Mouse (Mus musculus): ENCODE measurements around the gene Mlc1. TPM values are rescaled to one million over a fixed set of nuclear protein-coding genes. Genes with fewer than 3 reads are reported as not detected.

Gene Mlc1
- polyA plus RNA-seq (2014; fragmentation: Nextera tagmentation; extraction: Ambion mirVana): not detected in 2 replicates

- Histone ChIP-seq H3K9ac (ENCODE audit: low read depth, low read length) (no peak within 1 kb of the TSS), H3K27ac (ENCODE audit: low read depth, low read length) (no peak within 1 kb of the TSS), H3K36me3 (ENCODE audit: control insufficient read depth, insufficient read depth, low read length) (no peaks in the 10 kb centered on the region), H3K4me1 (replicated peaks; ENCODE audit: control insufficient read depth, insufficient read depth, low read length) (no peaks in the 10 kb centered on the region), H3K9me3 (ENCODE audit: control insufficient read depth, low read length) (no peaks in the 10 kb centered on the region), H3K4me2 (no peak within 1 kb of the TSS), H3K4me3 (ENCODE audit: low read depth, low read length) (no peak within 1 kb of the TSS), H3K27me3 (replicated peaks; ENCODE audit: control insufficient read depth, insufficient read depth, low read length) (no peaks in the 10 kb centered on the region)
- DNase-seq (ENCODE audit: low spot score): no peak
- WGBS: 77% methylated on average over 10 of the region's 10 CpGs
- ATAC-seq (replicated peaks; ENCODE audit: low FRiP score): no peak
These were observed at the start of gene Mlc1 for GRCm38 (mm10) chr15:88978281-88979137. TSS of gene Mlc1 (minus strand) at chr15:88979007.

- Histone ChIP-seq H3K4me1 (replicated peaks; ENCODE audit: control insufficient read depth, insufficient read depth, low read length) (no peaks in the 10 kb centered on the region), H3K36me3 (ENCODE audit: control insufficient read depth, insufficient read depth, low read length) (no peaks in the 10 kb centered on the region), H3K27ac (ENCODE audit: low read depth, low read length) (no peak overlapping the region), H3K27me3 (replicated peaks; ENCODE audit: control insufficient read depth, insufficient read depth, low read length) (no peaks in the 10 kb centered on the region), H3K4me3 (ENCODE audit: low read depth, low read length) (no peak overlapping the region), H3K9ac (ENCODE audit: low read depth, low read length) (no peak overlapping the region), H3K9me3 (ENCODE audit: control insufficient read depth, low read length) (no peaks in the 10 kb centered on the region), H3K4me2 (no peak overlapping the region)
- DNase-seq (ENCODE audit: low spot score) (no peak), ATAC-seq (replicated peaks; ENCODE audit: low FRiP score) (no peak)
- WGBS: 70% methylated on average over 7 of the region's 7 CpGs
These were observed 41.7 kb upstream of the Mlc1 start for GRCm38 (mm10) chr15:89020492-89020891.

GRCm38 (mm10) chr15:89020085-89020484 is 41.3 kb upstream of the Mlc1 start:
- Histone ChIP-seq H3K27ac (ENCODE audit: low read depth, low read length) (no peak overlapping the region), H3K4me3 (ENCODE audit: low read depth, low read length) (no peak overlapping the region), H3K9me3 (ENCODE audit: control insufficient read depth, low read length) (no peaks in the 10 kb centered on the region), H3K9ac (ENCODE audit: low read depth, low read length) (no peak overlapping the region), H3K4me1 (replicated peaks; ENCODE audit: control insufficient read depth, insufficient read depth, low read length) (no peaks in the 10 kb centered on the region), H3K4me2 (no peak overlapping the region), H3K27me3 (replicated peaks; ENCODE audit: control insufficient read depth, insufficient read depth, low read length) (no peaks in the 10 kb centered on the region), H3K36me3 (ENCODE audit: control insufficient read depth, insufficient read depth, low read length) (no peaks in the 10 kb centered on the region)
- WGBS: 64% methylated on average over 7 of the region's 7 CpGs
- ATAC-seq (replicated peaks; ENCODE audit: low FRiP score) (no peak), DNase-seq (ENCODE audit: low spot score) (no peak)

- Histone ChIP-seq H3K9me3 (ENCODE audit: control insufficient read depth, low read length) (no peaks in the 10 kb centered on the region), H3K4me2 (no peak overlapping the region), H3K9ac (ENCODE audit: low read depth, low read length) (no peak overlapping the region), H3K4me1 (replicated peaks; ENCODE audit: control insufficient read depth, insufficient read depth, low read length) (no peaks in the 10 kb centered on the region), H3K27ac (ENCODE audit: low read depth, low read length) (no peak overlapping the region), H3K27me3 (replicated peaks; ENCODE audit: control insufficient read depth, insufficient read depth, low read length) (no peaks in the 10 kb centered on the region), H3K4me3 (ENCODE audit: low read depth, low read length) (no peak overlapping the region), H3K36me3 (ENCODE audit: control insufficient read depth, insufficient read depth, low read length) (no peaks in the 10 kb centered on the region)
- DNase-seq (ENCODE audit: low spot score): no peak
- 64% methylated on average over 3 of the region's 3 CpGs for whole genome bisulfite sequencing
- no peak for ATAC-seq (replicated peaks; ENCODE audit: low FRiP score)
These were observed 37.9 kb upstream of the Mlc1 start for GRCm38 (mm10) chr15:89016722-89017121.

- Histone ChIP-seq H3K27ac (ENCODE audit: low read depth, low read length) (no peak overlapping the region), H3K4me3 (ENCODE audit: low read depth, low read length) (no peak overlapping the region), H3K9me3 (ENCODE audit: control insufficient read depth, low read length) (no peaks in the 10 kb centered on the region), H3K36me3 (ENCODE audit: control insufficient read depth, insufficient read depth, low read length) (no peaks in the 10 kb centered on the region), H3K4me1 (replicated peaks; ENCODE audit: control insufficient read depth, insufficient read depth, low read length) (no peaks in the 10 kb centered on the region), H3K9ac (ENCODE audit: low read depth, low read length) (no peak overlapping the region), H3K27me3 (replicated peaks; ENCODE audit: control insufficient read depth, insufficient read depth, low read length) (no peaks in the 10 kb centered on the region), H3K4me2 (no peak overlapping the region)
- ATAC-seq (replicated peaks; ENCODE audit: low FRiP score) (no peak), DNase-seq (ENCODE audit: low spot score) (no peak)
- 76% methylated on average over 5 of the region's 5 CpGs for WGBS
These were observed 29.0 kb upstream of the Mlc1 start for GRCm38 (mm10) chr15:89007781-89008180.

- Histone ChIP-seq H3K27ac (ENCODE audit: low read depth, low read length) (no peak overlapping the region), H3K4me3 (ENCODE audit: low read depth, low read length) (no peak overlapping the region), H3K9ac (ENCODE audit: low read depth, low read length) (no peak overlapping the region), H3K9me3 (ENCODE audit: control insufficient read depth, low read length) (no peaks in the 10 kb centered on the region), H3K4me2 (no peak overlapping the region), H3K4me1 (replicated peaks; ENCODE audit: control insufficient read depth, insufficient read depth, low read length) (no peaks in the 10 kb centered on the region), H3K27me3 (replicated peaks; ENCODE audit: control insufficient read depth, insufficient read depth, low read length) (no peaks in the 10 kb centered on the region), H3K36me3 (ENCODE audit: control insufficient read depth, insufficient read depth, low read length) (no peaks in the 10 kb centered on the region)
- 84% methylated on average over 7 of the region's 7 CpGs for WGBS
- no peak for DNase-seq (ENCODE audit: low spot score)
- ATAC-seq (replicated peaks; ENCODE audit: low FRiP score): no peak
These were observed 28.2 kb upstream of the Mlc1 start for GRCm38 (mm10) chr15:89007002-89007401.

- no peaks in the 10 kb centered on the region; the same call in 1 of the 2 replicates for H3K27me3 ChIP-seq (replicated peaks; ENCODE audit: control insufficient read depth, insufficient read depth, low read length)
- ATAC-seq (replicated peaks; ENCODE audit: low FRiP score): no peak
These were observed 22.4 kb upstream of the Mlc1 start for GRCm38 (mm10) chr15:89001245-89001644.

GRCm38 (mm10) chr15:89000367-89000766 is 21.6 kb upstream of the Mlc1 start:
- Histone ChIP-seq H3K27me3 (replicated peaks; ENCODE audit: control insufficient read depth, insufficient read depth, low read length) (no peaks in the 10 kb centered on the region; the same call in 1 of the 2 replicates), H3K9ac (ENCODE audit: low read depth, low read length) (no peak overlapping the region), H3K4me3 (ENCODE audit: low read depth, low read length) (no peak overlapping the region), H3K9me3 (ENCODE audit: control insufficient read depth, low read length) (no peaks in the 10 kb centered on the region), H3K4me2 (no peak overlapping the region), H3K36me3 (ENCODE audit: control insufficient read depth, insufficient read depth, low read length) (no peaks in the 10 kb centered on the region), H3K27ac (ENCODE audit: low read depth, low read length) (no peak overlapping the region), H3K4me1 (replicated peaks; ENCODE audit: control insufficient read depth, insufficient read depth, low read length) (no peaks in the 10 kb centered on the region)
- DNase-seq (ENCODE audit: low spot score) (no peak), ATAC-seq (replicated peaks; ENCODE audit: low FRiP score) (no peak)
- whole genome bisulfite sequencing: 68% methylated on average over 2 of the region's 2 CpGs

More at GRCm38 (mm10) chr15:89001245-89001644, 22.4 kb upstream of the Mlc1 start:
- 67% methylated on average over 3 of the region's 3 CpGs for WGBS
- Histone ChIP-seq H3K4me2 (no peak overlapping the region), H3K4me3 (ENCODE audit: low read depth, low read length) (no peak overlapping the region), H3K9ac (ENCODE audit: low read depth, low read length) (no peak overlapping the region), H3K27ac (ENCODE audit: low read depth, low read length) (no peak overlapping the region), H3K36me3 (ENCODE audit: control insufficient read depth, insufficient read depth, low read length) (no peaks in the 10 kb centered on the region), H3K4me1 (replicated peaks; ENCODE audit: control insufficient read depth, insufficient read depth, low read length) (no peaks in the 10 kb centered on the region), H3K9me3 (ENCODE audit: control insufficient read depth, low read length) (no peaks in the 10 kb centered on the region)
- DNase-seq (ENCODE audit: low spot score): no peak

- Histone ChIP-seq H3K4me2 (no peak overlapping the region), H3K4me1 (replicated peaks; ENCODE audit: control insufficient read depth, insufficient read depth, low read length) (no peaks in the 10 kb centered on the region), H3K27ac (ENCODE audit: low read depth, low read length) (no peak overlapping the region), H3K36me3 (ENCODE audit: control insufficient read depth, insufficient read depth, low read length) (no peaks in the 10 kb centered on the region), H3K9ac (ENCODE audit: low read depth, low read length) (no peak overlapping the region), H3K27me3 (replicated peaks; ENCODE audit: control insufficient read depth, insufficient read depth, low read length) (no peaks in the 10 kb centered on the region; the same call in 1 of the 2 replicates), H3K4me3 (ENCODE audit: low read depth, low read length) (no peak overlapping the region), H3K9me3 (ENCODE audit: control insufficient read depth, low read length) (no peaks in the 10 kb centered on the region)
- 70% methylated on average over 2 of the region's 2 CpGs for WGBS
- ATAC-seq (replicated peaks; ENCODE audit: low FRiP score) (no peak), DNase-seq (ENCODE audit: low spot score) (no peak)
These were observed 20.3 kb upstream of the Mlc1 start for GRCm38 (mm10) chr15:88999124-88999523.

Measured in liver, embryonic 11.5 days (tissue).